Comparison of ENCODE assay signal across 13 mouse cellular contexts in genomic region chr12:29141855-29142254, GRCm38 (mm10).
DNase-seq lines count a peak whose midpoint lies in the region; ATAC-seq lines count a peak whose summit lies in the region.
"Had no signal": no experiment of that assay in that cellular context is flagged by ENCODE, and none has a peak within 500 bp of the region (broad histone marks: within the 10 kb centered on the region; RNA-seq: fewer than 3 reads in every experiment).

No protein-coding gene starts in this region.

- peak overlapping the region; percentile 1; the same call in 1 of the 2 replicates for H3K9ac ChIP-seq in forebrain, embryonic 16.5 days (replicated peaks; ENCODE audit: low read depth, low read length)
- peak overlapping the region; percentile 45; the same call in 1 of the 2 replicates for H3K9ac ChIP-seq in midbrain, embryonic 14.5 days (replicated peaks; ENCODE audit: low read length)
- H3K9ac ChIP-seq: lung, embryonic 15.5 days had no signal

- H3K27me3 ChIP-seq in forebrain, embryonic 16.5 days (replicated peaks; ENCODE audit: control insufficient read depth, insufficient read depth, low read length): no peaks in the 10 kb centered on the region
- H3K27me3 ChIP-seq in midbrain, embryonic 14.5 days (ENCODE audit: control insufficient read depth, insufficient read depth, low read length): no peaks in the 10 kb centered on the region
- H3K27me3 ChIP-seq: lung, embryonic 15.5 days had no signal

- WGBS in forebrain, embryonic 16.5 days: 61% methylated on average over 8 of the region's 8 CpGs
- 77% methylated on average over 8 of the region's 8 CpGs for WGBS in midbrain, embryonic 14.5 days

- DNase-seq in cerebellum, adult 11 months: peak; percentile 36
- no peak for DNase-seq in cerebellum, postnatal 4 days (ENCODE audit: low spot score in 2 of 2)
- peak; percentile 26 for DNase-seq in MN1 (ENCODE audit: low spot score)
- no peak for DNase-seq in midbrain, embryonic 14.5 days
- DNase-seq in heart, postnatal 25 days (ENCODE audit: low spot score): no peak
- no peak for DNase-seq in thymus, postnatal 36 days
- no peak for DNase-seq in heart, adult 18-20 months
- DNase-seq: heart, postnatal 4 days had no signal

- intact Hi-C loops in heart, postnatal 25 days (cut with DNase I): no loop called here

- H3K4me3 ChIP-seq in forebrain, embryonic 16.5 days (replicated peaks; ENCODE audit: low read length): no peak overlapping the region
- no peak overlapping the region for H3K4me3 ChIP-seq in midbrain, embryonic 14.5 days (replicated peaks; ENCODE audit: low read depth, low read length)
- H3K4me3 ChIP-seq: limb, embryonic 10.5 days; lung, embryonic 15.5 days had no signal

- H3K4me2 ChIP-seq in forebrain, embryonic 16.5 days (ENCODE audit: low read length): 0 out of 2 replicates have a peak overlapping the region, but pooled peaks have one; percentile 3
- H3K4me2 ChIP-seq in midbrain, embryonic 14.5 days (ENCODE audit: low read length): peak overlapping the region; percentile 29; the same call in 1 of the 2 replicates
- H3K4me2 ChIP-seq: lung, embryonic 15.5 days had no signal

- H3K9me3 ChIP-seq in forebrain, embryonic 16.5 days (ENCODE audit: control insufficient read depth, low read length): no peaks in the 10 kb centered on the region
- no peaks in the 10 kb centered on the region for H3K9me3 ChIP-seq in midbrain, embryonic 14.5 days (ENCODE audit: control insufficient read depth, low read length)
- H3K9me3 ChIP-seq: limb, embryonic 10.5 days; lung, embryonic 15.5 days had no signal

- peaks cover 34% of the 10 kb centered on the region for H3K4me1 ChIP-seq in forebrain, embryonic 16.5 days (replicated peaks; ENCODE audit: control insufficient read depth, insufficient read depth, low read length)
- H3K4me1 ChIP-seq in midbrain, embryonic 14.5 days (ENCODE audit: control insufficient read depth, insufficient read depth, low read length): peaks cover 42% of the 10 kb centered on the region
- H3K4me1 ChIP-seq: lung, embryonic 15.5 days had no signal

- no peaks in the 10 kb centered on the region for H3K36me3 ChIP-seq in forebrain, embryonic 16.5 days (ENCODE audit: control insufficient read depth, insufficient read depth)
- H3K36me3 ChIP-seq in midbrain, embryonic 14.5 days (ENCODE audit: control insufficient read depth, insufficient read depth, low read length): no peaks in the 10 kb centered on the region
- H3K36me3 ChIP-seq: G1E; limb, embryonic 10.5 days; lung, embryonic 15.5 days had no signal

- peak overlapping the region; percentile 22 for H3K27ac ChIP-seq in forebrain, embryonic 16.5 days (ENCODE audit: low read length)
- H3K27ac ChIP-seq in midbrain, embryonic 14.5 days (replicated peaks; ENCODE audit: low read depth, low read length): peak overlapping the region; percentile 89
- H3K27ac ChIP-seq: kidney, postnatal 0 days; limb, embryonic 10.5 days; lung, embryonic 15.5 days had no signal

- no peak for ATAC-seq in forebrain, embryonic 16.5 days
- ATAC-seq in midbrain, embryonic 14.5 days (ENCODE audit: low FRiP score, low TSS enrichment): no peak

Comparison
In these comparisons a context has a peak if more than half of its experiments do, and no peak if none do; other contexts are left out.
1. DNase-seq: peak in cerebellum, adult 11 months (single experiment) and MN1 (single experiment); none in cerebellum, postnatal 4 days (0 of 2), midbrain, embryonic 14.5 days (single experiment), heart, postnatal 25 days (single experiment), thymus, postnatal 36 days (0 of 2) and heart, adult 18-20 months (0 of 2).